Mouse (Mus musculus) T-cell, adult 2 months (primary cell): ENCODE results near the gene Gm27021.

Experiments used
- DNase-seq: peaks from one replicate; pipeline ENCODE4 v3.0.0; 2022; ENCODE audit warnings: low spot score

Gm27021 gene

GRCm38 (mm10) chr8:120566681-120567080 is 101.2 kb downstream of the Gm27021 start:
- no peak for DNase-seq

DNA sequence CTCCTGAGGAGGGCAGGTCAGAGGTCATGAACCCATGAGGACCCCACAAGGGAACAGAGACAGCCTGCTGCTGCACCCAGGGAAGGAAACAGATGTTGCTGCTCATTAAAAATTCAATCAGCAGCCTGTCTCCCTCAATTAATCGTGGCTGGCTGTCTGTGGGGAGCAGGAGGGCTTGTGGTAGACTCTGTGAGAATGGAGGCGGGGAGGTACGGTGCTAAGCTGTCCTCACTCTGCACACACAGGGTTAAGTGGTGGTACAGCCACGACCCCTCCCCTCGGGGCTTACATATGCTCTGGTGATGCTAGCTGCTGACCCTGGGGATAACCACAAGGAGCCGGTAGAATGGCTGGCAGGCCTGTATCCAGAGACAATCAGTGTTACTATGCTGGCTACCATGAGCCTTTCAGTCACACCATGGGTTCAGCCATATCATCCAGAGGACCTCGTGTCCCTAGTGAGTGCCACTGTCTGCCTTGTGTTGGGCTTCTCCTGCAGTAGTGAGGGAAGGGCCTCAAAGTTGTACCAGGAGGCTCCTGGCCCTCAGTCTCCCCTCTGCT is 102.6 kb downstream of the Gm27021 start:
- no peak for DNase-seq

- DNase-seq = peak; percentile 15
Measured at GRCm38 (mm10) chr8:120563851-120564837, 103.7 kb downstream of the Gm27021 start.

- no peak for DNase-seq
Measured at GRCm38 (mm10) chr8:120563348-120563724, 104.5 kb downstream of the Gm27021 start.

- no peak for DNase-seq
Measured at GRCm38 (mm10) chr8:120562680-120563347, 105.1 kb downstream of the Gm27021 start.

- DNase-seq = no peak
Measured at GRCm38 (mm10) chr8:120561539-120562435, 106.1 kb downstream of the Gm27021 start.

DNA sequence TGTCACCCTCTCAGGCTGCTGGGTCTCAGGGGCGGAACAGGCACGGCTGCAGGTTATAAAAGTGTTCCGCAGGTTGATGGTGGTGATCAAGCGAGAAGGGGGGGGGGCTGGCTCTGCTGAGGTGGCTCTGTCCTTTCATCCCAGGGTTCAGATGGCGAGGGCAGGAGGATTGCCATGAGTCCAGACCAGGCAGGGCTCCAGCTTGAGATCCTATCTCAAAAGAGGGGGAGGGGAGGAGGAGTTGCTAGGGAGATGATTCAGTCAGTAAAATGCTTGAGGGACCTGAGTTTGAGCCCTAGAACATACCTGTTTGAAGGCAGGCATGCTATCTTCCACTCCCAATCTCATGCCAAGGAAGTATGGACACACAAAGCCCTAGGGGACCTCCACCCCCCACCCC is 107.3 kb downstream of the Gm27021 start:
- no peak for DNase-seq

GRCm38 (mm10) chr8:120559654-120560053 is 108.2 kb downstream of the Gm27021 start:
- DNase-seq = no peak
